Mouse (Mus musculus): ENCODE data around the gene Rbms3. TPM values are rescaled to one million over a fixed set of nuclear protein-coding genes. Genes with fewer than 3 reads are reported as not detected.

Gene Rbms3
- 10 to 100 TPM; 17.2 to 18.2 TPM for total RNA-seq (2021)
- long read RNA-seq, partial matches to known transcripts, result 2 of 7 reads
- long read RNA-seq, other reads (novel, unspliced or antisense), result 4 of 7 reads

GRCm38 (mm10) chr9:117629771-117630170 is at the start of gene Rbms3:
Gene Rbms3 (minus strand): TSS chr9:117629913.
- no peak for DNase-seq (ENCODE audit: low spot score in 2 of 2)

- no peak for DNase-seq (ENCODE audit: low spot score in 2 of 2)
Observed at GRCm38 (mm10) chr9:117673311-117673710, 43.6 kb upstream of the Rbms3 start.

GRCm38 (mm10) chr9:117654626-117655025 is 24.9 kb upstream of the Rbms3 start:
- no peak for DNase-seq (ENCODE audit: low spot score in 2 of 2)

- no peak for DNase-seq (ENCODE audit: low spot score in 2 of 2)
Observed at GRCm38 (mm10) chr9:117653641-117654040, 23.9 kb upstream of the Rbms3 start.

GRCm38 (mm10) chr9:117646131-117646530 is 16.4 kb upstream of the Rbms3 start:
- no peak for DNase-seq (ENCODE audit: low spot score in 2 of 2)

GRCm38 (mm10) chr9:117641090-117641782 is 11.5 kb upstream of the Rbms3 start:
- DNase-seq (ENCODE audit: low spot score in 2 of 2), result peak; percentile 49 to 57

- DNase-seq (ENCODE audit: low spot score in 2 of 2), result no peak
Observed at GRCm38 (mm10) chr9:117638623-117639185, 9.0 kb upstream of the Rbms3 start.

GRCm38 (mm10) chr9:117636492-117636891 is 6.8 kb upstream of the Rbms3 start:
- no peak for DNase-seq (ENCODE audit: low spot score in 2 of 2)

GRCm38 (mm10) chr9:117627173-117627572 is 2.5 kb downstream of the Rbms3 start:
- no peak for DNase-seq (ENCODE audit: low spot score in 2 of 2)

GRCm38 (mm10) chr9:117600781-117601180 is 28.9 kb downstream of the Rbms3 start:
- peak; percentile 11 to 19 for DNase-seq (ENCODE audit: low spot score in 2 of 2)

GRCm38 (mm10) chr9:117599341-117599740 is 30.4 kb downstream of the Rbms3 start:
- no peak for DNase-seq (ENCODE audit: low spot score in 2 of 2)

- DNase-seq (ENCODE audit: low spot score in 2 of 2), result no peak
Observed at GRCm38 (mm10) chr9:117596162-117596561, 33.6 kb downstream of the Rbms3 start.

GRCm38 (mm10) chr9:117585345-117585744 is 44.4 kb downstream of the Rbms3 start:
- DNase-seq (ENCODE audit: low spot score in 2 of 2), result no peak

- DNase-seq (ENCODE audit: low spot score in 2 of 2), result peak in 1 of 2 experiments; percentile 17
Observed at GRCm38 (mm10) chr9:117583638-117584037, 46.1 kb downstream of the Rbms3 start.

- DNase-seq (ENCODE audit: low spot score in 2 of 2), result no peak
Observed at GRCm38 (mm10) chr9:117582591-117582990, 47.1 kb downstream of the Rbms3 start.

GRCm38 (mm10) chr9:117571186-117571855 is 58.4 kb downstream of the Rbms3 start:
- DNase-seq (ENCODE audit: low spot score in 2 of 2), result no peak

GRCm38 (mm10) chr9:117570240-117570821 is 59.4 kb downstream of the Rbms3 start:
- DNase-seq (ENCODE audit: low spot score in 2 of 2), result no peak

- DNase-seq (ENCODE audit: low spot score in 2 of 2), result no peak
Observed at GRCm38 (mm10) chr9:117566293-117566692, 63.4 kb downstream of the Rbms3 start.

- no peak for DNase-seq (ENCODE audit: low spot score in 2 of 2)
Observed at GRCm38 (mm10) chr9:117558562-117558961, 71.2 kb downstream of the Rbms3 start.

- DNase-seq (ENCODE audit: low spot score in 2 of 2), result no peak
Observed at GRCm38 (mm10) chr9:117554356-117554755, 75.4 kb downstream of the Rbms3 start.

GRCm38 (mm10) chr9:117529281-117529680 is 100.4 kb downstream of the Rbms3 start:
- no peak for DNase-seq (ENCODE audit: low spot score in 2 of 2)

GRCm38 (mm10) chr9:117508941-117509340 is 120.8 kb downstream of the Rbms3 start:
- peak in 1 of 2 experiments; percentile 20 for DNase-seq (ENCODE audit: low spot score in 2 of 2)
